Mouse (Mus musculus): ENCODE results near the gene Chic2.

Gene Chic2

DNA sequence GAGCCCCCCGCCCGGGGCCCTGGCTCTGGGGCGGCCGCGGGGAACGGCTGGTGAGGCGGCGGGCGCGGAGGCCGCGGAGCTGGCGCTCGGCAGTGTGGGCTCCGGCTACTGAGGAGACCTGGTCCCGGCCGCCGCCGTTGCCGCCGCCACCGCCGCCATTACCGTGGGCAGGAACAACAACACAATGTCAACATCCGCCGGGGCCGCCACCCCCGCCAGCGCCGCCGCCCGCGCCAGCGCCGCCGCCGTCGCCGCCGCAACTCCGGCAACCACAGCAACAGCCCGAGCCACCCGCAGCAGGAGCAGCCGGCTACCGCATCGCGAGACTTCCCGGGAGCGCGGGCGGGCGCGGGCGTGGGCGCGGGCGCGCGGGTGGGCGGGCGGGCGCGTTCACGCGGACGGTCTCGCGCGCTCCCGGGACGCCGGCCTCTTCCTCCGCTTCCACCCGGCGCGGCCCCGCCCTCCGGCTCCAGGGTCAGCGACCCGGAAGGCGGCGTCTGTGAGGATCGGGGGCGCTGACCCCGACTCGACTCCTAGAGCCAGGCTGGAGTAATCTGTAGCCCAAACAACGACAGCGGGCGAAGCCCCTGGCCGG is at the start of gene Chic2:
Chic2 (minus strand) TSS at position 465 of the 595 bp plus-strand sequence.
- peak; percentile 55 for DNase-seq (ENCODE audit: low spot score)

DNA sequence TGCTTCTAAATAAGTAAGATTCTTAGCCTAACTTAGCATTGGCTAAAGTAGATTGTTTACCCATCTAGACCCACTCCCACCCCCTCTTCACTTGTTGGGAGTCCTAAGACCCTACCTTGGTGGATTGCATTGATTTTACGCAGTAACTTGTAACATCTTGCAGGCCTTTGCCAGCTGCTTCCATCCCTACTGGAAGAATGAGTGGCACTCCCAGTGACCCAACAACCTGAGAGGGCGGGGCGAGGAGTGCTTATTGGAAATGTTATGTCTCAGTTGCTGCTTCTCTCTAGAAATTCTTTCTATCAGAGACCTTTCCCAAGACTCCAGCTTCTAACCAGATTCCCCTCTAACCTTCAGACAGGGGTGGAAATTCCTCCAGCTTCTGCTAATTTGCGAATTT is 41.3 kb upstream of the Chic2 start:
- no peak for DNase-seq (ENCODE audit: low spot score)

DNA sequence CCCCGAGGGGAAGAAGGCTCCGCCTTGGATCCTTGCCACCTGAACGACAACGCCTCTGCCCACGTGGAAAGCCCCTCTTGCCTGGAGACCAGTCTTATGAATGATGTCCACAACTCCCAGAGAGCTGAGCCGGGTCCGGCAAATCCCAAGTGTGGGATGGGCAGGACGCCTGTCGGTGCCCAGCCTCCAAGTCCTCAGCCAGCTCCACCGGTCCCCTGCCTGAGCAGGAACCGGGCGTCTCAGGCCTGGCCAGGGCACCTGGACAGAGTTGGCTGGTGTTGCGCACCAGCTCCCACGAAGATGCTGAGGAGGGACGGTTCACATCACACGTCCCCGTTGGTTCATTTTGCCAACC is 40.9 kb upstream of the Chic2 start:
- DNase-seq (ENCODE audit: low spot score): no peak

DNA sequence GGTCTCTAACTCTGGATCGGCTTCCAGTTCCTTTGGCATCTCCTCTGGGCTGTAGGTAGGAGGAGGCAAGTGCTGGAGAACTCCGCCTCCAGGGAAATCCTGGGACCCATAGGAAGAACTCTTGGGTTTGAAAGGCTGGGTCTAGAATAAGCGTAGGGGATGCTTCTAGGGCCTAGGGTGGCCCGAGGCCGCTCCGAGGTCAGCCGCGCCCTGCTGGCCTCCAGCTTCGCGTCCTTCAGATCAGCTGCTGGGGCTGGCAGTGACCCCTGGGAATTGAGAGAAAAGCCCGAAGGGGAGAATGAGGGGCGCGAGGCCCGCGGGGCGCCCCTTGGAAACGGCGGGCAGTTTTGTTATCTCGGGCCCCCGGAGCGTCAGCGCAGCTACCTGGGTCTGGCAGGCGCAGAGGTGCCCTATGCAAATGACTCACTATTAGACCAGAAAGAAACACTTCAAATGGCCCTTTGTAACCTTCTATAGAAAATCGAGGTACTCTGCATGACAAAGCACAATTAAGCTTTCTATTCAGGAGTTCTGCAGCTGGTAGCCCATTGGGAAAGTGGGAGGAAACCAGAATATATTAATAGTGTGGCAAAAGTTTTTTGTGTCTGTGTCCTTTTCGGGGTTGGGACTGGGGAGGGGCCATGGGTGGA is 40.4 kb upstream of the Chic2 start:
- no peak for DNase-seq (ENCODE audit: low spot score)

DNA sequence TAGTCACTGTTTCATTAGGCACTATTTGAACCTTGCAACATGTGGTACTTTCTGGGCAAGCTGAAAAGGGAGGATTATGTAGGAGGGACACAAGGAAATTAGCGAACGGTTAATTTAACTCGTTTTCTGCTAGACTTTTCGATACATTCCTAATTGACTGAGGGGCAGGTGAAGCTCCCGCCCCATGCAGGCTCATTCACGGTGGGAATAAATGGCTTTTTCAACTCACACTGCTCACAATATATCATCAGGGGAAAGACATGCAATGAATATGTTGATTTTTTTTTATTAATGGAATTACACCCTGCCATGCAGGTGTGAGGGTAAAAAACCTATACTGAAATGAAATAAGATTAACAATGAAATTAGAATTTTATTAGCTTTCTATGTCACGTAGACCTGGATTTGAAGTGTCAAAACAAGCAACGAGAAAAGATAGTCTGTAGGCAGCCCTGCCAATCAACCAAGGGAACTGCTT is 39.9 kb upstream of the Chic2 start:
- no peak for DNase-seq (ENCODE audit: low spot score)

DNA sequence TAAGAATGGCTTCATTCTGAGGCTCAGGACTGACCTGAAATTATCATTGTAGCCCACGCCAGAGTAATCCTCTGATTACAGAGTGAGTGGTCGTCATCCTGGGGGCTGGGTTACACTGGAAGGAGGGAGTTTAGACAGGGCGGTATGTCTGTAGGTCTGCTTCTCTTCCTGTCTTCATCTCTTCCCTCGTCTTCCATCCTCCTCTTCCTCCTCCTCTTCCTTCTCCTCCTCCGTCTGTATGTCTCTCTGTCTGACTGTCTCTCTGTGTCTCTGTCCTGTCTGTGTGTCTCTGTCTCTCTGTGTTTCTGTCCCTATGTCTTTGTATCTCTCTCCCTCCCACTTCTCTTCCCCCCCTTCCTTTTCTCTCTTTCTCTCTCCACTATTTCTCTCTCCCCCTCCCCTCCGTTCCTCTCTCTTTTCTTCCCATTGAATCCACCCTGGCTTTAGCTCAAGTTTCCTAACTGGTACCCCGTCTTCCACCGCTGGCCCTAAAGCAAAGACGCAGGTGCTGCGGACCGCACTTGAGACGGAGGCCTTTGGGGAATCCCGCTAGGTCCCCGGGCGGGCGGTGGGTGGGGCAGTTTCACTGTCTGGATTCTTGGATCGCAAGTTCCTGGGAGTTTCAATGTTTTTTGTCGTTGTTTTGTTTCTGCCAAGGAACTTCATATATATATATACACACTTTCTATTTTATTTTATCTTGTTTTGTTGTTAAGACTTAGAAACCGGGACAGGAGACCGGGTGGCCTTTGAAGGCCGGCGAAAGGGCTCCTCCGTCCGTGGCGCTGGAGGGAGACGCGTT is 39.2 kb upstream of the Chic2 start:
- DNase-seq (ENCODE audit: low spot score): no peak

DNA sequence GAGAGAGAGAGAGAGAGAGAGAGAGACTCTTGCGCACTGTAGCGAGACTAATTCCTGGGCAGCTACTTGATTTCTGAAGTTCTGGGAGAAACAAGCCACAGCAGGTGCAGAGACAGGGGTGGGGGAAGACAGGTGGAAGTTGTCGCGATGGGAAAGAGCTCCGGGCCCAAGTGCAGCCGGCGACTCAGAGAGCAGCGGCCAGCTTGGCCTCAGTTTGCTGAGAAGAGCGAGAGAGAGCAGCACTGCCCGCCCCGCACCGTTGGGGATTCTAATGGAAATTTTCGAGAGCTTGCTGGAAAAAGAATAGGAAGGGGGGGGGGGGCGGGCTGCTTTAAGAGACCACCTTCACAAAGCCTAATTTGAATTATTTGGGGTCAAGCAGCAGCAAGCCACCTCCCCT is 38.5 kb upstream of the Chic2 start:
- DNase-seq (ENCODE audit: low spot score): no peak

DNA sequence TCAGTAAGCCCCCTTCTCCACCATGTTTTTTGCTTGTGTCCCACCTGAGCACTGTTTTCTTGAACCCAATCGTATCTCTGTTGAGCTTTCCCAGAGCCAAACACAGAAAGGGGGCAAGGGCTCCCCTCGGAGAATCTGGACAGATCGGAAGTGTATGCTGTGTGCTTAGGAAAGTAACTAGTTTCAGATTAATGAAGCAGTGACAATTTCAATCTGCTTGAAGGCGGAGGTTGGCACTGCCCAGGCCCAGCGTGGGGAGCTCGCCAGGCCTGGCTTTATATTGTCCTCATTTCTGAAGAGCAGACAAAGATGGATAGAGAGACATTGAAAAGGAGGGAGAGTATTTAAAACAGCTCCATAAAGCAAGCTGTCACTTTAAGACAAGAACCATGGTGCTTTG is 37.9 kb upstream of the Chic2 start:
- no peak for DNase-seq (ENCODE audit: low spot score)

DNA sequence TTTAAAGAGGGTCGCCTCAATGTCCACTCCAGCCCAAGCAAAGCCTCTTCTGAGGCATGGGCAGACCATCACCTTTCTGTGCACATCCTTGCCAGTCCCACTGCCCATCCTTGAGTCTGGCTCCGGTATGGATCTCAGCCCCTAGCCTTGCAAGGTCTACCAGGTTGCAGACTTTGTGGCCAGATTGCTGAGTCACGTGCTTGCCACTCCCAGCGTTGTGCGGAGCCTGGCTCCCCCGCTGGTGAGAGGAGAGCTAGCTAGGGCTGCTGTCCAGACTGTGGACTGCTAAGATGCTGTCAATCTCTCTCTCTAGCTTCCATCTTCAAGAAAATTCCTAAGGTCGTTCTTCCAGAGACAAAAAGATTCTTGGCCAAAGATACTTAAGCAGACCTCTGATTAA is 35.0 kb upstream of the Chic2 start:
- DNase-seq (ENCODE audit: low spot score): no peak

DNA sequence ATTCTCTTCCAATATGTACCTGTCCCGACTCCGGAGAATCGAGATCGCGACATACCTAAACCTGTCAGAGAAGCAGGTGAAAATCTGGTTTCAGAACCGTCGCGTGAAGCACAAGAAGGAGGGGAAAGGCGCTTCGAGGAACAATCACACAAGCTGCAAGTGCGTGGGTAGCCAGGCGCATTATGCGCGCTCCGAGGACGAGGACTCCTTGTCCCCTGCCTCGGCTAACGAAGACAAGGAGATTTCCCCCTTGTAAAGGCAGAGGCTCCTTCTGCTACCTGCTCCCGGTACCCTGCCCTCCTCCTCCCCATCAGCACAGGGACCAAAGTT is 32.4 kb upstream of the Chic2 start:
- no peak for DNase-seq (ENCODE audit: low spot score)

DNA sequence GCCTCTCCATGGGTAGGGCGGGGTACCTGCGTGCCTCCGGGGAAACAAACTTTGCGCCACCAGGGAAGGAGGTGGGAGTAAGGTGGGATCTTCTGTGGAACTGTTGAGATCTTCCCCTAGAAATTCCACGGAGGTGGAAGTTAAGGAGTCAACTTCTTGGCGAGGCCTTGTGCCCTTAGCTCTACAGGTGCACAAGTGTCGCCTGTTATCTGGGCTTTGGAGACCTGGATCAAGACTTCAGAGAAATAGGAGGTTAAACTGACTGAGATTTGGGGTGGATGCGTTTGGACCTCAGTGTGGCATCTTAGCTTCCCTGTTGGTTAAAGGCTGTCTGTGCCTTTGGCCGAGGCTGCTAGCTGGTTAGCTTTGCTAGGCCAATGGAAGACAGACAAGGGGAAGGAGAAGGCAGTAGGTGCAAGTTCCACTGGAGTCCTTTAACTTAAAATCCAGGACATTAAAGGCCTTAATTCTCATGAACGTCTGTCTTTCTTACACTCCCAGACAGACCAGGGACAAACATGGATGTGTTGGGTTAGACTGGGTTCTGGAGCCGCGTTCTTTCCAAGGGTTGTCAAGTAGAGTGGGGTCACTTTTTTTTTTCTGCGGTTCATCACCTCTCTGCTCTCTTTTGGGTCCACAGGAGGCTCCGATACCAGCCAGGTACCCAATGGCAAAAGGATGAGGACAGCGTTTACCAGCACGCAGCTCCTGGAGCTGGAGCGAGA is 31.9 kb upstream of the Chic2 start:
- no peak for DNase-seq (ENCODE audit: low spot score)

DNA sequence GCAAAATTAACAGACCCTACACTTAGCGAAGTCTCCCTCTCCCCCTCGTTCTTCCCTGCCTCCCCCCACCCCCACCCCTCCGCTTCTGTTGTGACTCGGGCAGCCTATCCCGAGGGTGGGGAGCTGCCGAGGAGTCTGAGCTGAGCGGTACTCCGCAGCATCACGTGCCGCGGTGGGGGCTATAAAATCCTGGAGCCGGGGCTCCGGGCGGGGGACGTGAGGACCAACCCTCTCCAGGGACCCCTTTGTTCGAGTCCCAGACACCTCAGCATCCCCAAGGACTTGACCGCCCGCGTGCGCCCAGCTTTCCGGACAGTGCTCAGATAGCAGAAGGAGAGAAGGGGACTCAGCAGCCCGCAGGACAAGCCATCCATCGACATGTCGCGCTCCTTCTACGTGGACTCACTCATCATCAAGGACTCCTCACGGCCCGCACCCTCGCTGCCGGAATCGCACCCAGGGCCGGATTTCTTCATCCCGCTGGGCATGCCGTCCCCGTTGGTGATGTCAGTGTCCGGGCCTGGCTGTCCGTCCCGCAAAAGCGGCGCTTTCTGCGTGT is 30.9 kb upstream of the Chic2 start, which contains the start of gene Gsx2:
Gsx2 (plus strand) TSS at position 219 of the 559 bp plus-strand sequence.
- no peak for DNase-seq (ENCODE audit: low spot score)

DNA sequence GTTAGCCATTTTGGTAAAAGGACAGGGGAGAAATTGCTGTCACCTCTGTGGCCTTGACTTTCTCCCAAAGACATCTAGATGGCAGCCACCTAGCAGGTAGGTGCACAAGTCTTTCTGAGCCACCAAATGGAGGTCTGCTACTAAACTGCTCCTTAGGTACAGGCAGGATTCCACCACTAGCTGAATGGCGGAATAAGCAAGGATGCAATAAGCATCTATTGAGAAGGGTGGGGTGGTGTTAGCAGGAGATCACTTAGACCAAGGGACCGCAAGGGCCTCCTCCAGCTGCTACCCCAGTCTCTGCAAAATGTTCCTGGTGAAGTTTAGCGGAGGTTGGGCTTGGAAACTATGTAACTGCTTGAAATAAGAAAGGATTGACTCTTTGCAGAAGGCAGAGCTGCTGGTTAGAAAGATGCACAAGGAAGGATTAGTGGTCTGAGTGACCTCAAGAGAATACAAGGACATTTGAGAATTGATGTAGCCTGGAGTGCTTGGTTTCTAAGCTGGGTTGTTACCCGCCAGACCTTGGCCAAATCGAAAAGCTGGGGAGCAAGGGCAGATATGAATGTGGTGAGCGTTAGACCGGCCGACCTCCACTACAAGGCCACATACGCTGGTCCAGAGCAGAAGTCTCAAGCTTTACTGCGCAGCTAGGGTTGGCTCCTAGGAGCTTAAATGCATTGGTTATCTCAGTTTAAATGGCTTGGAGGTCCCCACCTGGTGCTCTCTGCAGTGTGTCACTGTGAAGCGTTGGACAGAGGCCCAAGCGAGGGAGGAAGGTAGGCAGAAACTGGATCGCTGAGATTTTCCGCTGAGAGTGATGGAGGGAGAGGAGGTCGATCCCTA is 30.2 kb upstream of the Chic2 start:
- DNase-seq (ENCODE audit: low spot score): no peak

DNA sequence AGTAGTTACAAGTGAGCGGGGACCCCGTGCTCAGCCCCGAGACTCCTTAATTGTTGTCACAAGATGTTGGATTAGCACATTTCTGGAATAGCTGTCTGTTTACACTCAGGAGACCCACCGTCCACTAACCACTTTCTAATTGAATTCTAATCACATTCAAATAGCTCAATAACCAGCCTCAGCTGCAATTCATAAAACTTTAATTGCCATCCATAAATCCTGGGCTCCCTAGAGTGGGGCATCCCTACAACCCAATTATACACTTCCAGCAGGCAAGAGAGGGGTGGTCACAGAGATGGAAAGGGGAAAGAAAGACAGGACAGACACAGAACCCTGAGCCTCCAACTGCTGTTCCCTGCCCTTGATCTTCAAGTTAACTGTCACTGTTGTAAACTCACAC is 29.6 kb upstream of the Chic2 start:
- no peak for DNase-seq (ENCODE audit: low spot score)

DNA sequence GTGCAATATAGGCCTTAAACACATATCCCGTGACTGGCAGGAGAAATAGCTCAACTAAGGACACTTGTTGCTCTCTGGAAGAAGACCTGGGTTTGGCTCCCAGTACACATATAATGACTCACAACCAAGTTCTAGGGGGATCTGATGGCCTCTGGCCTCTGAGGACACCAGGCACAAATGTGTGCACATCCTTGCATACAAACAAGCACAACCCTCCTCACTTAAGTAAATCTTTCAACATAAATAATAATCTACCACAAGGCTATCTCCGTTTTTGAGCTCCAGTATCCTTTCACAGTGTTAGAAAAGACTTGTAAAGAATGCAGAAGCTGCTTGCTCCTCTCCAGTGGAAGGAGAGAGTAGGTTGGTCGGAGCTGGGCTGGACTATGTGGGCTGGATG is 29.1 kb upstream of the Chic2 start:
- no peak for DNase-seq (ENCODE audit: low spot score)

DNA sequence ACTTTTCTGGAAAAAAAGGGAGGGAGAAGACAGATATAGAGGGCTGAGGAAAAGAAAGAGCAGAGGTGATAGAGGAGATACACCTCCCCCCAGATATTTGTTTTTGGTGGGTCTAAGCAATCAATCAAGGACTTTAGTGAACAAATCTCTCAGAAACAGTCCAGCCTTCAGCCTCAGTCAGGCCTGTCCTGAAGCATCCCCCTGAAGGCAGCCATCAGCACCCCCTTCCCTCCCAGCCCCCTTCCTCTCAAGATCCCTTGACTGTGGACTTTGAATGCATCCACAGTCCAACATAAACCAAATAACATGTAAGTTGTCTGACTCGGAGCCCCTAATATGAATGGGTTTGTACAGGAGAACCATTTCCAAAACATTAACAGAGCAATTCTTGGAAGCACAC is 28.6 kb upstream of the Chic2 start:
- no peak for DNase-seq (ENCODE audit: low spot score)

DNA sequence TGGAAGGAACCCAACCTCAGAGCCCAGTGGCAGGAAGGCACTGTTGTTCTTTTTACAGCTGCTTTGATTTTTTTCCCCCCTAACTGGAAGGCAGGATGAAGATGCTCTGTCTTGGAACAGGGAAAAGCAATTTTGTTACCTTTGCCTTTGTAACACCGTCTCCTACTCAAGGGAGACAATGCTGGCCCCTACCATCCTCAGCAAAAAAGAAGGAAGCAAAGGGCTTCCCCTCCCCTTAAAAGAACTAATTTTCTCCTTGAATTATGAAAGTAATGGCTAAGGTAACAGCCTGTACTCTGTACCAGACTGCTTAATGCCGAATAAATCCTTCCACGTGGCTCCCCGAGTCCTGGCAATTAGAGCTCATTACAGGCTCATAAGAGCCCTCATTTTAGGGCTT is 28.0 kb upstream of the Chic2 start:
- no peak for DNase-seq (ENCODE audit: low spot score)

DNA sequence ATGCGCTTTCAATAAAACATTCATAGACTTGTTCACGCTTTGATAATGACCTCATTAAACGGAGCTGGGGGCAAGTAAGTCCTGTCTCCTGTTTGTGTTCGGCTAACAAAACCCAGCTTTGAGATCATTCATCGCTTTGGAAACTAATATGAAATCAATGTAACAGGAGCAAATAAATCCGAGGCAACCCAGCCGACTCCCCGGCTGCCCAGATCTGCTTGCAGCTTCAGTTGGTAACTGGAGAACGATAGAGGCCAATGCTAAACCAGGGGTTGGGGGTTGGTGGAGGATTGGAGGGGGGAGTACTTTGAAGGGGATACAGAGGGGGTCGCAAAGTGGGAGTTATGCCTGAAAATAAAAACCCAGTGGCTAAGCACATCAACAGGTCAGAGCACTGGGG is 27.4 kb upstream of the Chic2 start:
- DNase-seq (ENCODE audit: low spot score): no peak

DNA sequence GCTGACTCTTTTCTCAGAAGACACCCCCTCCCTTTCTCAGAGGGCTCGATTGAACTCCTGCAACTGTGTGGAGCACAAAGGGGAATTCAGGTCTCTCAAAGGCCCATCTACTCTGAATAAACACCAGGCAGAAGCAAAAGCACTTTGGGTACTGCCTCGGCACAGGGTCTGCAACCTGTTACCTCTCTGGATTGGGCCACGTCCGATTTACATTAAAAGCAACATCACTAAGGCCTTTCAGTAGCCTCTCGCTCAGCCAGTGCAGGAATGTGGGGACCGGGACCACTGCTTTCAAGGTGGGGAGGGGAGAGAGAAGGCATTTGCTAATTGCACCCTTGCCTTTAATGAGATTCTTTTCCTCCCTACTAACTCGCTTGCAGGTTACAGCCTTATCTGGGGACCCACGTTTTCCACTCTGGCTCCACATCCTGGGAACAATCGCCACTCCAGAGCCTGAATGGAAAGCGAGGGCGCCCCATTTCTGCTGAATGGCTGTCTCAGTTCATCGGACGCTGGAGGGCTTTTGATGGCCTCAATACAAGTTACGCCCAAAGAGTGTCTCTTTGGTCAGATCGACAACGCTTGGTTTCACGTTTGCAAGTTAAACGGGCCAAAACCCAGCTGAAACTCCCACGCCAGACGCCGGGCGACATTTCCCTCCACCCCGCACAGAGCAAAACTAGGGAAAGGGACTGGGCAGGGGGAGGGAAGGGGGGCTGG is 26.2 kb upstream of the Chic2 start:
- no peak for DNase-seq (ENCODE audit: low spot score)

DNA sequence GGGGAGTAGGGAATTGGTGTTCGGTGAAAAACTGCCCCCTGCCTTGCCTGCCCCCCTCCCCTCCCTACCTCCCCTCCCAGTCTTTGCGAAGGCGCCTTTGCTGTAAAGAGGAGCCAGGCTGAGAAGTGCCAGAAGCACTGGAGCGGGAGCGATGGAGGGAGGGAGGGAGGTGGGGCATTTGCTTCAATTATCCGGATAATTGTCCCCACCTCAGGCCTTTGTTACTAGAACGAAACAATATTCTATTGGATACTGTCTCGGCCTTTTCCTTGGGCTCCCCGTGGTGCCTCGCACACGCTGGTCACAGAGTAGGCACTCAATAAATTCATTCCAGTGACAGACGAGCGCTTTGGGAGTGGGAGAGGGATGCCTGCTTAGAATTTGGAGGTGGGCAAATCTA is 25.6 kb upstream of the Chic2 start:
- DNase-seq (ENCODE audit: low spot score): no peak
